Mouse (Mus musculus): ENCODE measurements around the gene Cacnb1.

The Cacnb1 gene

DNA sequence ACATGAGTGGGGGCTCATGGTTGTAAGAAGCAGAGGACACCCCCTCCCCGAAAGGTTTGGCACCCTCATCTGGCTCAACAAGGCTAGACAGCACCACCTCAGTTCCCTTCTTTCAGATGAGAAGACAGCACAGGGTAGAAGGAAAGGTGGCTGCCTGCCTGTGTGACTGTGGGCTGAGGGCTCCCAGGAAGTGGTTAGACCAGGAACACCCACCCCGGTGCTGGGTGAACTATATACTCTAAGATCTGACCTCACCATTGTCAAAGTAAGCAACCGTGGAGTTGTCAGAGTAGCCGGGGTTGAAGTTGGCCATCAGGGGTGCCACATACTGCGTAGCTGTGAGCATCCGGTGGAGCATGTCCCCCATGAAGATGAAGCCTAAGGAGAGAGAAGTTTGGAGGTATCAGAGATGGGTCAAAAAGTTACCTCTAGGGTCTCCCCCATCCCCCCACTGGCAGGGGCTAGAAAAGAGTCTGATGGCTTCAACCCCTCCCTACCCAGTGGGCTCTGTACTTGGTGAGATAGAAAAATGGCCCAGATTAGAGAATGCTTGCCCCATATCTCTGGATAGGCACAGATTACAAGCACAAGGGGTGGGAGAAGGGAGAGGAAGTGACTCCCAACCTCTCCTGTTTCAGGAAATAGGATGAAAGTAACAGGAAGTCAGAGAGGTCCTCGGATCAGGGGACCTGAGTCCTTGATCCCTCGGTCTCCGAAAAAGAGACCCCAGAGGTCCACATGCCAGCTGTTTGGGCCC is 67.5 kb downstream of the Cacnb1 start:
- no peak for DNase-seq (ENCODE audit: low spot score in 2 of 2)

DNA sequence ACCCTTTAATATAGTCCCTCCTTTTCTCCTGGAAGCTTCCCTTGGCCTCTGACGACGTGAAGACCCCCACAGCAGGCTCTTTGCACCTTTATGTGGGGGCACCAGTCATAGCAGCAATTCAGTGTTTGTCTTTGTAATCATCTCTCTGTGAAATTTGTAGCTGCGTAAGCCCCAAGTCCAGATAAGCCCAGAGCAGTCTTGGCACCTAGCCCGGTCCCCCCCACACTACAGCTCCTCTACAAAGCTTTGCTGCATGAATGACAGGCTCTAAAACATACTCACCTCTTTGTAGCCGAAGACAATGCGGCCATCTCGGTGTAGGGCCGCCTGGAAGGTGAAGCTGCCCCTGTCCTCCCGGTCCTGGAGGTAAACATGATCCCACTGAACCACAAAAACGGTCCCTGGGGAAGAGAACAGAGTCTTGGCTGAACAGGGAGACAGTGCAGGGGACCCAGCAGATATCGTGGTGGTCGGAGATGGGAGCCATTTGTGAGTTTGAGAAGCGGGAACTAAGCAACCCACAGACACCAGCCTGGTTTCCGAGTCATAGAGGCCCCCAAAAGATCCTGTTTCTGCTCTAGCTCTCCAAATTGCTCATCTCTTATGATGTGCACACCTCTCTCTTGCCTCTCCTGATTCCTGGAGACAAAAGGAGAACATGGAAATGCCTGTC is 68.2 kb downstream of the Cacnb1 start:
- no peak for DNase-seq (ENCODE audit: low spot score in 2 of 2)

DNA sequence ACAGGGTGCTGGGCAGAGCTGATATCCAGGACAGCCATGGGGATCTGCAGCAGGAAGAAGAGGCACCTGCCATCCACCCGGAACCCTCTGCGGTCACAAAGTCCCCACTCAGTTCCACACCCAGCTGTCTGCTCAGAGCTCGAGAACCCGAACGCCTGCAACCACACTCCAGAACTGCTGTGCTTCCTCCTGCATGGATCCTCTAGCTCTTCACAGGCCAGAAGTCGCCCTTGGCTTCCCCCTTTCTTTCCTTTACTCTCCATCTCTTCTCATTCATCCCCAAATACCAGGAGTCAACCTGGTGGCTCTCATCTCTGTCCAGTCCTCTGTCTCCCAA is 68.9 kb downstream of the Cacnb1 start:
- no peak for DNase-seq (ENCODE audit: low spot score in 2 of 2)

DNA sequence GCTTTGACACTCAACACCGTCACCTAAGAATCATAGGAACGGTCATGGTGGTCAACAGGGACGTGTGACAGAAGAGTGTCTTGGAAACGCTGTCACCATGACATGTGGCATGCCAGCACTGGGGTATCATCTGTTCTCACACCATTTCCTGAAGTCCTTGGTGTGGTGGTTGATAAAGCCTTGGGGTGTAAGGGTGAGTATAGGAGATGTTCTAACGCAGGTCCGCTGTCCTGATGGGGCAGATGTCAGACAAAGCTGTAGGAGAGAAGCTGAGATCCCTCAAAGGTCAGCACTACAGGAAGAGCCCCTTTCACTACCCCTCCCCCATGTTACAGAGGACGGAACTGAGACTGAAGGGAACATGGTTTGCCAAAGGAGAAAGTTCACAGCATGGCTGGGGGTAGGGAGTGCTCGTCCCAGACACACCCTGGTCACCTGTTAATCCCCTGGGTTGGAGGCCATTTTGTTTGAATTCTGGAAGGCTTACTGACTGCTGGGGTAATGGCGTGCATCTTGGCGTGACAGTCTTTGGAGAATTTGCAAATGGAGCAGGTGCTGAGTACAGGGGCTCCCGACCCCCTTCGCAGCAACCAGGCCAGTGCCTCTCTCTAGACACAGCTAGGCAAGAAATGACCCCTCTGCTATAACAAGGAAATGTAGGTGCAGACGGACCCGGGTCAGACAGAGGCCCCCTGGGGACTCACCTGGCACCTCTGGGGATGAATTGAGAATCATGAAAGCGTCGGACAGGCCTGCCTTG is 69.5 kb downstream of the Cacnb1 start:
- no peak for DNase-seq (ENCODE audit: low spot score in 2 of 2)

DNA sequence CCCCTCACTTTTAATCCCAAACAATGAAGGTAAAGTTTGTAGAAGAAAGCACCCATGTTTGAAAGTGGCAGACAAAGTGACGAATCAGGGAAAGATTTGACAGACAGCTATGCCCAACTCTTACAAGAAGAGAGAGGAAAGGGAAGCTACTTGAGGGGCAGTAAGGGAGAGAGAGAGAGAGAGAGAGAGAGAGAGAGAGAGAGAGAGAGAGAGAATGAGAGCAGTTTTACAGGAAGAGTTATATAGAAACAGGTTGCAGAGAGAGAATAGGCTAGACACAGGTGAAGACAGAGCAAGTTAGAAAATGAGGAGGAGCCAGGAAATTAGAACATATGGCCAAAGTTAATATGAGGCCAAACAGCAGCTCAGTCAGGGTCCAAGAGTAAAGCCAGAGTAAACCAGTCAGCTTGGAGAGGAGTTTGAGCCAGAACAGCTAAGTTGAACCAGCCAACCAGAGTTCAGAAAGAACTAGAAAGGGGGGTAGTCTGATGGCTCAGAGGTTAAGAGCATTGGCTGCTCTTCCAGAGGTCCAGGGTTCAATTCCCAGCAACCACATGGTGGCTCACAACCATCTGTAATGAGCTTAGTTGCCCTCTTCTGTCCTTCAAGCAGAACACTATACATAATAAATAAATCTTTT is 70.3 kb downstream of the Cacnb1 start:
- no peak for DNase-seq (ENCODE audit: low spot score in 2 of 2)
